Mouse (Mus musculus) v-Abl transformed pro-B cells (cell line): ENCODE data around the gene Zmat3.

Experiments used
- in situ Hi-C, 2 experiments: fragments of 400-800 bp; cut with MboI; formaldehyde crosslinking; loops; one replicate each; pipeline ENCODE4 v1.15.1; 2025; ENCODE audit not compliant: unreplicated experiment in 2 of 2

Gene Zmat3

DNA sequence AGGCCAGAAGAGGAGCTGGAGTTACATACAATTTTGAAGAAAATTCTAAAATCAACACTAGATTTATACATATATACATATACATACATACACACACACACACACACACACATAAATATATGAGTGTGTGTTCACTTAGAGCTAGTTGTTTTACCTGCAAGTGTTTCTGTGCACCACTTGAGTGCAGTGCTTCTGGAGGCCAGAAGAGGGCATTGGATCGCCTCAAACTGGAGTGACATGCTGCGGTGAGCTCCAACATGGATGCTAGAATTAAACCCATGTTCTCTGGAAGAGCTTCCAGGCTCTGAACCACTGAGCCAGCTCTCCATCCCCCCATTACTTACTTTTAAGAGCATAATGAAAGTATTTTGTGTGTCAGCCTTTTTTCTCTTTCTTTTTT lies 14.1 kb upstream of the Zmat3 start:
- in situ Hi-C loops, result loop anchor here (5.0 to 25.0 kb wide), 3 partner anchors 125 to 1768 kb away; partner anchors contain the start of gene Mynn (in 1 of the 2)

DNA sequence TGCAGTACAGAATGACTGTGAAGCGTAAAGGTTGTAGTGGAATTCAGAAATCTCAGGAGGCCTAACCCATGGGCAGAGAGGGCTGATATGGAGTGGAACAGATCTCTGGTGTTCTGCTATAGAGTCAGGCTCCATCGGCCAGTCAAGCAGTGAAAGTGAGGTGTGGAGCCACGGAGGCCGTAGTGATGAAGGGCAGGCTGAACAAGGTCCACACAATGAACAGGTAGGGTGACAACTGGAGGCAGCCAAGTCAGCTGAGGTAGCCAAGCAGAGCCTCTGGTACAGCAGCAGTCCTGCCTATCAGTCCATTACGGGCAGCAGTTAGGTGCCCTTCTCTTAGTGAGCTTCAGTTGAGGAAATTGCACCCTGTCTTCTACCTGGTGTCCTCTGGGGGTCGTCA lies 7.4 kb upstream of the Zmat3 start:
- in situ Hi-C loops, result loop anchor here in 1 of 2 experiments (10.0 kb wide), 1 partner anchor 132 kb away; no protein-coding TSS in a partner anchor

DNA sequence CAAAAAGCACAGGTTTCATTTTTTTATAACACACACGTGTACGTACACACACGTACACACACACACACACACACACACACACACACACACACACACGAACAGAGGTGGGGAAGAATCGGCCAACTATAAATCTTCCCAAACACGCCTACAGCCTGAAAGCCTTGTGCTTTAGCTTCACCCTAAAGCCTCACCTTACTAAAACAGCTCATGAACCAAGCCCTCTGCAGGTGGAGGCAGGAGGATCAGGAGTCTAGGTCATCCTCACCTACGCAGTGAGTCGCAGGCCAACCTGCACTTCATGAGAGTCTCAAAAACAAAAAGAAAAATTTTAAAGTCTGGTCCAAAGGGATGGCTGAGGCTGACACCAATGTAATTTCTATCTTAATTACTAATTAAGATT lies 6.7 kb upstream of the Zmat3 start:
- in situ Hi-C loops, result loop anchor here in 1 of 2 experiments (10.0 kb wide), 1 partner anchor 132 kb away; no protein-coding TSS in a partner anchor

DNA sequence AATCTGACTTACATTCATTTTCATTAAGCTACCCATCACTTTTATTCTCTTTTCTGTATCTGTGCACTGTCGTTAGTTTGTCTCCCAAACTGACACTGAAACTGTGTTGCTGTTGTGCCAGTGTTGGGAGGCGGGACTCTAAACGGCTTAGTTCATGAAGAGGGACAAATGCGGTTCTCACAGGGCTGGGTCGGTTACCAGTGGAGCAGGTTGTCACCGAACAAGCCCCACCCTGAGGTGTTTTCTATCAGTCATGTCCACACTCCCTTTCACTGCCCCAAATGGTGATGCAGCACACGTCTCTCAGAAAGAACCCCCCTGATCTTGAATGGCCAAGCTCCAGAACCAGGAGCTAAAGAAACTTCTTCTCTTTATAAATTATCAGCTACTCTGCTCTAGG lies 6.1 kb upstream of the Zmat3 start:
- in situ Hi-C loops, result loop anchor here in 1 of 2 experiments (10.0 kb wide), 1 partner anchor 133 kb away; no protein-coding TSS in a partner anchor

DNA sequence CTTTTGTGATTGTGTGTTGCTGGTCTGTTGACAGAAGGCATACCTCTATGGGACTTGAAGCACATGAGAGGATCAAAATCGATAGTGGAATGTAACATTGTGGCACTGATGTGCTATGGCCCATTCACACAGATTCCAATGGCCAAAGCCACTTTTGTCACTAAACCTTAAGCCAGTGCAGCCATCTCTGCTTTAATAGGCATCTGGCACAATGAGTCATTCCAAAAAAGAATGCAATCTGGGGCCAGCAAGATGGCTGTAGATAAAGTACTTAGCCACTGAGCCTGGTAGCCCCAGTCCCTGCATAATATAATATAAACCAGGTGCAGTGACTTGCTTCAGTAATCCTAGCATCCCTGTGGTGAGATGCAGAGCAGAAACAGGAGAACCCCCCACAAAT lies 1.7 kb upstream of the Zmat3 start:
- in situ Hi-C loops, result no loop called here

DNA sequence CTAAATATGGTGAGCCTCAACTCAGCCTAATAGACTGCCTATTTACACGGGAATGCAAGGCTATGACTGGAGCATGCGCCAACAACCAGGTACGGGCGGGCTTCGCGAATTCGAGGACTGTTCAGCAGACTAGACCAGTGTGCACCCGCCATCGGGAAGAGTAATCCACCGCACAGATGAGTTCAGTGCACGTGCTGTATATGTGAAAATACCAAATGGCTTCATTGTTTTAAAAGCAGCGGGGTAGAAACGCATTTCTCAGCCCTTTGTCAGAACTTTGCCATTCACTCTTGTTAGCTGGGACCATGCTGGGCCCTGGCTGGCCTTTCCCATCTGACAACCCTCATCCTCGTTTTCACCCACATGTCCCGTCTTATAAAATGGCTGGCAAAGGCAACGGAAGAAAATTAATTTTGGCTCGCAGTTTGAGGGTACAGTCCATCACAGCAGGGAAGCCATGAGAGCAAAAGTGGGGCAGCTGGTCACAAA lies 476 bp upstream of the Zmat3 start:
- in situ Hi-C loops, result no loop called here

DNA sequence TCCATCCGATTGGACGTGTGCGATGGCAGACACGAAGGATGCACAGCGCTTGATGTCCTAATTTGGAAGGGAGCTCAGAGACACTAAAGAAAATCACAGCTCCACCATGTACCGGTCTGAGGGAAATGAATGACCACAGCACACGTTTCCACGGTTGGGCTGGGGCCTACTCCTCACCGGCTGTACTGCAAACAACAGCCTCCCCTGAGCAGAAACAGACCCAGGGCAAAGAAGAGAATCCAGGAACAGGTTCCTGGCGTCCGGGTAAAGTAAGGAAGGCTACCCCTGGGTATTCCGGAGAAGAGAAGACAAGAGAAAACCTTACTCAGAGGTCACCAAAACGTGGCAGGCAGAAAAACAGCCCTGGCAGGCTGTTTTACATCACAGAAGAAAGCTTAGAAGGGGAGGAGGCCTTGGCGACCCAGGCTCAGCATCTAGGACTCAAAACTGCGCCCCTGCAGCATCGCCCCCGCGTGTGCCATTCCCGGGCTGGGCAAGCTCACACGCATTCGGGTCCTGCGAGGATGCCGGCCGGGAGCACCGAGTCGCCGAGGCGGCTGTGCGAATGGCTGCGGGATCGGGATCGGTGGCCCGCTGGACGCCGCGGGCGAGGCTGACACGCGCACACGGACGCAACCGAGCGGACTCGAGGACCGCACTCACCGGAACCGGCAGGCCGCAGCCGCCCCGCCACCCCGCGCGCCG lies 821 bp downstream of the Zmat3 start:
- in situ Hi-C loops, result no loop called here

DNA sequence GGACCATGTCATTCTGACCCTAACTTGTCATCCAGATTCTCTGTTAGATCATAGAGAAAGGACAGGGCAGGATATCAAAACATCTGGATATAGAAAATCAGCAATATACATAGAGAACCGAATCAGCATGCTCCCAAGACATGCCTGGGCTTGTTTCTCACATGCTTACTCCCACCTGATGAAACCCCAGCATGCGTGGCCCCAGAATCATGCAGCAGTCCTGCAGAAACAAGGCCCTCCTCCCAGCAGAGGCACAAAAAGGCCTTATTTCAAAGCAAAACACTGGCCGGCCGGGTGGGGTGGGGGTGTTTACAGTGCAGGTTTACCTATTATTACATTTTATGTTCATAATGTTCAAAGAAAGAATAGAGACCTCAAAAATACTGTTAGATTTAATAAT lies 1.6 kb downstream of the Zmat3 start:
- in situ Hi-C loops, result no loop called here

DNA sequence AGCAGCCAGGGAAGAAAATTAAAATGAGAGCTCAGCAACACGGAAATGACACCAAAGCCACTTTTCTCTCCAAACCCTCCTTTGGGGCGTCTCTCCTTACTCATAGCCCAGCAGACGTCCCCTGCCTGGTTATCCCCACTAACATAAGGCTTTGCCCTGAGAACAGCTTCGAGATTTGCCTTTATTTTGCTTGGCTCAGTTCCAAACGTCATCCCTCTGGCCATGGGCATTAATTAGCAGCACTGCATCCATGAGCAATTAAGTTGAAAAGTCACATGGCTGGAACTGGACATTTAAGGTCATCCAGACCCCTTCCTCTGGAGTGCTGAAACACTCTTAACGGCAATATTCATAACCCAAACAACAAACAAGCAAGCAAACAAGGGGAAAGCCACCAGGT lies 4.6 kb downstream of the Zmat3 start:
- in situ Hi-C loops, result no loop called here

DNA sequence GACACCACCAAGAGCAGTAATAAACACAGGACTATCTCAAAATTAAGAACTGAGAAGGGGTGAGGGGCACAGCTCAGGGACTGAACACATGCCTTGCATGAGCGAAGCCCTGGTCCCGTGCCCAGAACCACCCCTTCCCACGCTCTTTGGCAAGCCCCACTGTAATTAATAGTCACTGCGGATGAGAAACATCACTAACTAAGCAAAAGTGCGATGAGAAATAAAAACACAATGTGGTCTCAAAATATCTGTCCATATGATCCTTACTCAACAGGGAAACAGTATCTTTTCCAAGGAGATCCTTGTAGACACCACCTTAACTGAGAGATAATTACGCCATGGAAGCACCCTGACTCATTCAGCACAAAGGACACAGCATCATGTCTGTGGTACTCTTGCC lies 17.9 kb downstream of the Zmat3 start:
- in situ Hi-C loops, result loop anchor here (25.0 kb wide), 2 partner anchors 1464 to 1761 kb away; partner anchors contain the start of gene Actrt3 (in 1 of the 2)

DNA sequence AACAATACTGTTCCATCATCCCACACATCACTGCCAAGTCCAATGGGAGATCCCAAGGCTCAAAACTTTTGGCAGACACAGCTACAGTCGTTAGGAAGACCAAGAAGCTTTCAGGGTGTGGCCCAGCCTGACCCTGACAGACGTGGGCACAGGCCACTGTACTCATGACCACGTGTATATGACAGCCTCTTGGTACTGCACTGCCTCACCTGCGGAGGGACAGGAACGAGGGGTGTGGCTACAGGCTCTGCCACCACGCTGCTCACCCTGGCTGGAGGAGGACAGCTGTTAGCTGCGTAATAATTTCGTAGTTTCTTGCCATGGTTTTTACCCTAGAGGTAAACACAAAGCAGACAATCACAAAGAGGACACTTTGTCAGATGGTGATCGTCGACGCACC lies 20.6 kb downstream of the Zmat3 start:
- in situ Hi-C loops, result loop anchor here (25.0 kb wide), 2 partner anchors 1467 to 1758 kb away; partner anchors contain the start of gene Actrt3 (in 1 of the 2)

DNA sequence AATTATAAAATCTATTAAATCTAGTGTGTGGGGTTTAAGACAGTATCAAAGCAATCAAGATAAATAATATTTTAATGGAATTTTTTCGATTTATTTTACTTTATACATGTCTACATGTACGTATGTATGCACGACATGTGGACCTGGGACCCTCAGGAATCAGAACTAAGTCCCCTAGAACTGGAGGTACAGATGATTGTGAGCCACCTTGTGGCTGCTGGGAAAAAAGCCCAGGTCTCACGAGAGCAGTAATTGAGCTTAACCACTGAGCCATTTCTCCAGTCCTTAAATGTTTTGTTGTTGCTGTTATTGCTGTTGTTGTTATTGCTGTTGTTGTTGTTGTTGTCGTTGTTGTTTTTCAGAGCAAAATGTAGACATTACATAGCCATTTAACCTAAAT lies 21.0 kb downstream of the Zmat3 start:
- in situ Hi-C loops, result loop anchor here (25.0 kb wide), 2 partner anchors 1467 to 1758 kb away; partner anchors contain the start of gene Actrt3 (in 1 of the 2)

DNA sequence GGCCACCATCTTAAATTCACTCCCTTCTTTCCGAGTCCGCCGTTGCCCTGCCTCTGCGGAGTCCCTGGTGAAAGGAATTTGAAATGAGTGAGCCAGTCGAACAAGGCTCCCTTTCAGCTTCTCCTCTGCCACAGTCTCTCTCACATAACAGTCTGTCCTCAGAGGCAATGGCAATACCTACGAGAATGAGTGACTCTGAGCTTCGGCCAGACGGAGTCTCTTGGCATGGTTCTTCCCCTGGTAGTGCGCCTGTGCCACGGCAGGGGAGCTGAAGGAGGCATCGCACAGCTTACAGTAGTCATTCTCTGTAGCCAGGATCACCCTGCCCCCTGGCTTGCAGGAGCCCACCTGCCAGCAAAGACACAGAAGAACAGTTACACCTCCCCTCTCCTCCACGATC lies 22.4 kb downstream of the Zmat3 start:
- in situ Hi-C loops, result loop anchor here (25.0 kb wide), 2 partner anchors 1469 to 1756 kb away; partner anchors contain the start of gene Actrt3 (in 1 of the 2)

DNA sequence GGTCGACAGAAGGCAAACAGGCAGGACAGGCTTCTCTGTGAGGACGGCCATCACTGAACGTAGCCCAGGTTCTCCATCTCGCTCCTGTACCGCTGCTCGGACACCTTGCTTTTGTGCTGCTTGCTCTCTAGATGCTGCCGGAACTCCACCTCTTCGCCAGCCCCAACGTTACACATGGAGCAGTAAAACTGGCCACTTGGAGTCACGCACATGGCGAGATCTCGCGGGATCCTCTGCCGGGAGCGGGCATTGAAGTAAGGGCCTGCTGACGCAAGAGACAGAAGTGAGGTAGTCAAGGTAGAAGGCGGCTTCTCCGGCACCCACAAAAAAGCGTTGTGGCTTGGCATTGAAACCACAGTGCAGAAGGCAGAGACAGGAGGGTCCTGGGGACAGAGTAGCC lies 24.4 kb downstream of the Zmat3 start:
- in situ Hi-C loops, result loop anchor here (25.0 kb wide), 2 partner anchors 1471 to 1754 kb away; partner anchors contain the start of gene Actrt3 (in 1 of the 2)

DNA sequence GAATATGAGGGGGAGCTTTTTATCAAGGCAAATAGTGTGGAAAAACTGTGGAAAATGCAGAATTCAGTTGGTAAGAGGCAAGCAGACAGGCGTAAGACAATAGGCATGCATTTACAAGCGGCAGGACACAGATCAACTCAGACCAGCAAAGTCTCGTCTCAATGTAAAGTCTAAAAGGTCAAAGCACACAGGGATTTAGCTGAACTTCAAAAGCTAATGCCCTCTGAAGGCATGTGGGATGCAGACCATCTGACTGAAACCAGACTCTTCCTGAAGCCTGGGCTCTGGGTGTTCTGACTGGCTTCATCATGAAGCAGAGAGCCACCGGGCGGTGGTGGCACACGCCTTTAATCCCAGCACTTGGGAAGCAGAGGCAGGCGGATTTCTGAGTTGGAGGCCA lies 27.6 kb downstream of the Zmat3 start:
- in situ Hi-C loops, result loop anchor here (10.0 to 25.0 kb wide), 3 partner anchors 367 to 1751 kb away; partner anchors contain the start of genes Actl6a (in 1 of the 2) and Actrt3 (in 1 of the 2)

DNA sequence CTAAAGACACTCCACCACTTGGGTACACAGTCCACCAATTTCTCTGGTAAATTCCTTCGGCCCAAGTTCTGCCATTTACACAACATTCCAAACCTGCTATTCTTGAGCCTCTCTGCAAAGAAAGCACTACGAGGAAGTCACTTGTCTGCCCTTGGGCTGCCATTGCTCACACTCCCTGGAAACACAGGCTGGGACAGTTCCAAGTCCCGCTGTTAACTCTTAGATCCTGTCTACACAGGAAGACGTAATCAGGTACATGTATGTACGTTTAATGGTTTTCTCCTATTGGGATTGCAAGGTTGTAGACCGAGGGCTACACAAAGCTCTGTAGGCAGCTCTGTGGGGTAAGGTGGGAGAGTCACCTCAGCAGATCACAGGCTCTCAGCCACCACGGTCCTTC lies 28.0 kb downstream of the Zmat3 start:
- in situ Hi-C loops, result loop anchor here (10.0 to 25.0 kb wide), 3 partner anchors 367 to 1750 kb away; partner anchors contain the start of genes Actl6a (in 1 of the 2) and Actrt3 (in 1 of the 2)

DNA sequence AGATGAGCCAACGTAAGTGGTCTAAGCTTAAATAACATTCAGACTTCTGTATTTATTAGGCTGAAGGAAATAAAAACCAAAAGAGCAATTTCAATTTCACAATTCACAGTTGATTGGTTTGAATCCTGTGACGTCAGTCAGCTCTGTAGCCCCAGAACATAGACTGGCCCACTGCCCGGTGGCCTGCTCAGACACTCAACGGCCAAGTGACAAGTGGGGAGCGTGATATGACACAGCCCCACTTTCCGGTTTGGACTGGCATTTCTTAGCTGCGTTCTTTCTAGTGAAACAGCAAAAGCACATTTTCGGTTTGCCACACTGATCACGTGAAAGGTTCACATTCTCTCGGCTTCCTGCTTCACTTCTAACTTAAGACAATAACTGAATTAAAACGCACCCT lies 30.9 kb downstream of the Zmat3 start:
- in situ Hi-C loops, result loop anchor here (5.0 to 25.0 kb wide), 4 partner anchors 172 to 1748 kb away; partner anchors contain the start of genes Actl6a (in 1 of the 2) and Actrt3 (in 1 of the 2)

DNA sequence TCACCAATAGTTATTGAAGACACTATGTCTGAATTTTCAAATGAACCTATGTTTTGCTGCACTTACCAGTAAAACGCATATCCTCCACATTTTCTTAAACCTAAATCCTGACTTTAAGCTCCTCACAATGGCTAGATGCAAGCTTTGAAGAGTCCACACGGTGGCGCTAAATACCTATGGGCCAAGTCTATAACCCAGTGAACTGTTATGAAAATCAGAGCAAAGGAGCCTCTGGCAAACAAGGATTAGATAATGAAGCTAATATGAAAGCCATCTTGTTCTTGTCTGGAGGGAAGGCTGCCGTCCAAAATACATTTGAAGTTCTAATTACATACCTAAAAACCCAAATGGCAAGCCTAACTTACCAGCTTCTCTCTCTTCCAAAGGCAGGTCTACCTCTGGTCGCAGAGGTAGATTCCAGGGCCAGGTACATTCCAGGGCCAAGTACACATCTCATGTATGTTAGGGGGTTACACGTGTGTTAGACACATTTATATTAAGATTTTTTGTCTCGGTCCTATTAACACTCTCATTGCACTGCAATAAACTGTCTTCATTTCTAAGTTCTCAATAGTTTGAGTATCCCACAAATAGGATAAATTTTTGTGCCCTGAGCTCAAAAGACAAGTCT lies 32.2 kb downstream of the Zmat3 start:
- in situ Hi-C loops, result loop anchor here (5.0 to 25.0 kb wide), 4 partner anchors 174 to 1746 kb away; partner anchors contain the start of genes Actl6a (in 1 of the 2) and Actrt3 (in 1 of the 2)

DNA sequence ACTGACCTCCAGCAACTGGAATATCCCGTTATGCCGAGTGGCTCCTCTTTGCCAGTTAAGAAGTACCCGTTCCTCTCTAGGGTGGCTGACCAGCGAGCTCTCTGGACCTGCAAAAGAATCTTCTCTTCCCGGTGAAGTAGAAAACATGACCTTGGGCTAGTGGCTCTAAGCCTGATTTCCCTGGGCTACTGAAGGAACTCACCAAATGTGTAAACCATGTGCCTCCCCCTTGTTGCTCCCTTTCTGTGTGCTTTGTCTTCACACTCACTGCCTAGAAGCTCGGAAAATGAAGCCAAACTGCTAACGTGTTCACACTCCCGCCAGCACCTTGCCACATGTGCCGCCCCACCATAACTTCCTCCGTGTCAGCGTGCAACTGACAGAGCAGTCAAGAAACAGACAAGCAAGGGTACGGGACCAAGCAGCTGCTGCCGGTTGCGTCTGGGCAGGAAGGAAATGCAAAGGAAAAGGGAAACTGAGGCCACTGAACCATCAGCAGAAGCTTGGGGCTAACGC lies 47.9 kb downstream of the Zmat3 start:
- in situ Hi-C loops, result no loop called here

DNA sequence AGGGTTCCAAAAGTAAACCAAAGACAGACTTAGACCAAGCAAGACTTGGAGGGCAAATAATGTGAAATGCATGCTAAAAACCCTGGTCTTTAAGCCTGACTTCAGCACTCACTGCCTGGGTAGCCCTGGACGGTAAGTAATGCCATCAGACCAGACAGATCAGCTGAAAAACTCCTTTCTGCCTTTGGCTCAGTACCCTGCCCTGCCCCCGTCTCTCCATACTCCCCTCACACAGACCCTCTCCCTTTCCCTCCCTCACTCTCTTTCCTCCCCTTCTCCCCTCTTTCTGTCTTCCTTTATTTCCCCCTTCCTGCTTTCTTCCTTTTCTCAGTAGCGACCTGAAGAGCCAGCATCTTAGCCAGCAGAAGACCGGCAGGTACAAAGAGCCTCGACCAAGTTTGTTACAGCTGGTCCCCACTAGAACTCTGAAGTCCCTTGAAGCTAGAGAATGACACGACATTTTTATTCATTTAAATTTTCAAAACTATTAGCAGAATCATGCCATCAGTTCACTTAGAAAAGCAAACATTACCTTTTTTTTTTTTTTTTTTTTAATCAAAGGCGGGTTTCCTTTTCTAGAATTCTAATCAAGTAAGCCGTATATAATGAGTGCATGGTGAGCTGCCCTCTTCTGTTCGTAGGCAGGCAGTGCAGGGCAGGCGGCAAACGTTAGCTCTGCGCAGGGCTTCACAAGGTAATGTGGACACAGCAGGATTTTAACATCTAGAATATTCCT lies 48.5 kb downstream of the Zmat3 start:
- in situ Hi-C loops, result no loop called here
